Mouse (Mus musculus) liver, embryonic 11.5 days (tissue): ENCODE results near the gene Spice1. TPM values are rescaled to one million over a fixed set of nuclear protein-coding genes. Genes with fewer than 3 reads are reported as not detected.

ENCODE experiments used
- ATAC-seq: fragments of 200-750 bp; cut with Nextera tagmentation; replicated peaks from 2 replicates; pipeline ENCODE4 v1.8.0; 2017; ENCODE audit warnings: moderate number of reproducible peaks, mild to moderate bottlenecking, moderate TSS enrichment, moderate library complexity; ENCODE audit not compliant: low FRiP score
- DNase-seq: peaks from one replicate; pipeline ENCODE4 v3.0.0-alpha.2; 2017; ENCODE audit warnings: low spot score
- H3K27ac ChIP-seq: fragments of 300-500 bp; sonication (generic); 2 replicates; pipeline ENCODE4 v1.5.1; 2014; ENCODE audit warnings: mild to moderate bottlenecking, low read depth, low read length, control low read depth
- H3K27me3 ChIP-seq: fragments of 300-500 bp; sonication (generic); replicated peaks from 2 replicates; pipeline ENCODE4 v1.6.1; 2014; ENCODE audit warnings: low read length, mixed read lengths; ENCODE audit not compliant: control insufficient read depth, insufficient read depth
- H3K36me3 ChIP-seq: fragments of 300-500 bp; sonication (generic); 2 replicates; pipeline ENCODE4 v1.6.1; 2014; ENCODE audit warnings: mild to moderate bottlenecking, low read length, moderate library complexity, mixed read lengths; ENCODE audit not compliant: control insufficient read depth, insufficient read depth
- H3K4me1 ChIP-seq: fragments of 300-500 bp; sonication (generic); replicated peaks from 2 replicates; pipeline ENCODE4 v1.6.1; 2014; ENCODE audit warnings: low read length, mixed read lengths; ENCODE audit not compliant: control insufficient read depth, insufficient read depth
- H3K4me2 ChIP-seq: fragments of 300-500 bp; sonication (generic); 2 replicates; pipeline ENCODE4 v1.6.1; 2014; ENCODE audit warnings: mild to moderate bottlenecking, control low read depth, moderate library complexity
- H3K4me3 ChIP-seq: fragments of 300-500 bp; sonication (generic); 2 replicates; pipeline ENCODE4 v1.5.1; 2014; ENCODE audit warnings: low read depth, low read length, control low read depth
- H3K9ac ChIP-seq: fragments of 300-500 bp; sonication (generic); 2 replicates; pipeline ENCODE4 v1.6.1; 2014; ENCODE audit warnings: low read depth, low read length, control low read depth
- H3K9me3 ChIP-seq: fragments of 300-500 bp; sonication (generic); 2 replicates; pipeline ENCODE4 v1.6.1; 2016; ENCODE audit warnings: low read length, inconsistent platforms, mixed read lengths; ENCODE audit not compliant: control insufficient read depth
- WGBS: fragments of 180-500 bp; shearing (Covaris S2); extraction: QIAGEN DNeasy Blood & Tissue Kit; methylation state at CpG from one replicate; pipeline ENCODE4 v1.1.7; 2014; 5-methylcytosine and 5-hydroxymethylcytosine counted together
- polyA plus RNA-seq: library from polyadenylated mRNA; unstranded; fragments of >200 nt; fragmentation: Nextera tagmentation; extraction: Ambion mirVana; gene quantifications from 2 replicates; pipeline ENCODE4 v1.2.1, GENCODE M21; 2014

Gene Spice1
- polyA plus RNA-seq, 1 experiment from 2014 or later = 25.4 TPM

- no peak for DNase-seq
- peaks cover 7% of the 10 kb centered on the region; the same call in 1 of the 2 replicates for H3K36me3 ChIP-seq
- no peak for ATAC-seq
- no peak overlapping the region for H3K9ac ChIP-seq
- H3K4me2 ChIP-seq = no peak overlapping the region
- no peaks in the 10 kb centered on the region for H3K4me1 ChIP-seq
- WGBS = 94% methylated on average over 1 of the region's 1 CpGs
- H3K9me3 ChIP-seq = no peaks in the 10 kb centered on the region
- H3K4me3 ChIP-seq = no peak overlapping the region
- no peak overlapping the region for H3K27ac ChIP-seq
- H3K27me3 ChIP-seq = no peaks in the 10 kb centered on the region
Observed at GRCm38 (mm10) chr16:44384251-44384650, 37.3 kb downstream of the Spice1 start.

- H3K9me3 ChIP-seq = no peaks in the 10 kb centered on the region
- peaks cover 8% of the 10 kb centered on the region; the same call in 1 of the 2 replicates for H3K36me3 ChIP-seq
- WGBS = 39% methylated on average over 9 of the region's 9 CpGs
- H3K27me3 ChIP-seq = no peaks in the 10 kb centered on the region
- 0 out of 2 replicates have a peak overlapping the region, but pooled peaks have one; percentile 12 for H3K4me2 ChIP-seq
- 0 out of 2 replicates have a peak, but pooled peaks cover 2% of the 10 kb centered on the region for H3K4me1 ChIP-seq
- no peak for DNase-seq
- no peak overlapping the region for H3K27ac ChIP-seq
- ATAC-seq = no peak
- no peak overlapping the region for H3K9ac ChIP-seq
- H3K4me3 ChIP-seq = no peak overlapping the region
Observed at GRCm38 (mm10) chr16:44391877-44392548, 45.1 kb downstream of the Spice1 start.

- Histone ChIP-seq H3K4me1 (0 out of 2 replicates have a peak, but pooled peaks cover 2% of the 10 kb centered on the region), H3K27me3 (no peaks in the 10 kb centered on the region), H3K9me3 (no peaks in the 10 kb centered on the region), H3K27ac (no peak within 1 kb of the TSS), H3K4me2 (peak within 1 kb of the TSS; percentile 59), H3K4me3 (peak within 1 kb of the TSS; percentile 25; the same call in 1 of the 2 replicates), H3K9ac (0 out of 2 replicates have a peak within 1 kb of the TSS, but pooled peaks have one; percentile 5), H3K36me3 (no peaks in the 10 kb centered on the region)
- WGBS = 5% methylated on average over 17 of the region's 17 CpGs
- ATAC-seq (peak; percentile 69), DNase-seq (peak; percentile 77)
Observed at GRCm38 (mm10) chr16:44394577-44395243, 47.8 kb downstream of the Spice1 start, which contains the start of gene Cfap44. Cfap44 (plus strand) TSS chr16:44394796.

DNA sequence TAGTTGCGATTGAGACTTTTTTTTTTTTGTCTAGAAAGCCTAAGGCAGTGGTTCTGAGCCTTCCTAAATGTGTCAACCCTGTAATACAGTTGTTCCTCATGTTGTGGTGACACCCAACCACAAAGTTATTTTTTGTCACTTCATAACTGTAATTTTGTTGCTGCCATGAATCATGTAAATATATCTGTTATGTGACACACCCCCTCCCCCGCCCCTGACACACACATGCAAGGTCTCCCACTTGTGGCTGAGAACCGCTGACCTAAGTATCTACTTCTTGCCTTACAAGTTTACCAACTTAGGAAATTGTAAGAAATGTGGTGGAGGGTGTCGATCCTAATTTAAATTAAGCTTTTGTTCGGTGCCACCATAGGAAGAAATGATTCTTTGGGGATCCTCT lies 58.0 kb downstream of the Spice1 start:
- Histone ChIP-seq H3K27ac (no peak overlapping the region), H3K4me3 (no peak overlapping the region), H3K4me2 (no peak overlapping the region), H3K9ac (no peak overlapping the region), H3K4me1 (no peaks in the 10 kb centered on the region), H3K9me3 (no peaks in the 10 kb centered on the region), H3K36me3 (no peaks in the 10 kb centered on the region), H3K27me3 (no peaks in the 10 kb centered on the region)
- DNase-seq (no peak), ATAC-seq (no peak)
- WGBS = 92% methylated on average over 5 of the region's 5 CpGs

GRCm38 (mm10) chr16:44407211-44407610 lies 60.3 kb downstream of the Spice1 start:
- Histone ChIP-seq H3K36me3 (no peaks in the 10 kb centered on the region), H3K27me3 (no peaks in the 10 kb centered on the region), H3K4me3 (no peak overlapping the region), H3K9me3 (no peaks in the 10 kb centered on the region), H3K27ac (no peak overlapping the region), H3K4me2 (no peak overlapping the region), H3K4me1 (no peaks in the 10 kb centered on the region), H3K9ac (no peak overlapping the region)
- DNase-seq = no peak
- 80% methylated on average over 5 of the region's 5 CpGs for WGBS
- ATAC-seq = no peak

DNA sequence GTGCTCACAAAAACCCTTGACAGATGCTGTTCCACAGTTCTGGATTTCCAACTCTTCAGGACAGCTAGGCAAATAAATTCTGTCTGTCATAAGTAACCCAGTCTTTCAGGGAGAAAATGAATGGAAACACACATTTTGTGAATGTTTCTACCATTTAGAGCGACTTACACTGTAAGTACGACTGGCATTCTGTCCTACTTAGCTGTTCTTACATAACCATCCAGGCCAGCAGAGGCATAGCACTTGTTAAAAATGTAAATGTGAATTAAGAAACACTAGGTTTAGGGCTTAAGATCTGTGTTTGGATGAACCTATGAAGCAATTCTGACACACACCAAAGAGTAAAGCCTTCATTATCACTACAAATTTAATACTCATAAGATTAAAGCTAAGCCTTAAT lies 61.4 kb downstream of the Spice1 start:
- no peak overlapping the region for H3K4me2 ChIP-seq
- WGBS = 76% methylated on average over 2 of the region's 2 CpGs
- H3K36me3 ChIP-seq = no peaks in the 10 kb centered on the region
- H3K9me3 ChIP-seq = no peaks in the 10 kb centered on the region
- DNase-seq = no peak
- H3K27ac ChIP-seq = no peak overlapping the region
- H3K27me3 ChIP-seq = no peaks in the 10 kb centered on the region
- H3K4me1 ChIP-seq = no peaks in the 10 kb centered on the region
- no peak overlapping the region for H3K9ac ChIP-seq
- no peak overlapping the region for H3K4me3 ChIP-seq
- ATAC-seq = no peak

- DNase-seq = no peak
- 48% methylated on average over 6 of the region's 6 CpGs for WGBS
Observed at GRCm38 (mm10) chr16:44410176-44410575, 63.3 kb downstream of the Spice1 start.

GRCm38 (mm10) chr16:44417596-44417995 lies 70.7 kb downstream of the Spice1 start:
- no peak overlapping the region for H3K4me3 ChIP-seq
- no peaks in the 10 kb centered on the region for H3K4me1 ChIP-seq
- H3K9me3 ChIP-seq = no peaks in the 10 kb centered on the region
- no peak overlapping the region for H3K9ac ChIP-seq
- H3K27me3 ChIP-seq = no peaks in the 10 kb centered on the region
- DNase-seq (no peak), ATAC-seq (no peak)
- no peak overlapping the region for H3K4me2 ChIP-seq
- 74% methylated on average over 8 of the region's 8 CpGs for WGBS
- H3K36me3 ChIP-seq = no peaks in the 10 kb centered on the region
- no peak overlapping the region for H3K27ac ChIP-seq

More at GRCm38 (mm10) chr16:44410176-44410575, 63.3 kb downstream of the Spice1 start:
- no peak for ATAC-seq
- Histone ChIP-seq H3K4me1 (no peaks in the 10 kb centered on the region), H3K27ac (no peak overlapping the region), H3K9ac (no peak overlapping the region), H3K4me3 (no peak overlapping the region), H3K27me3 (no peaks in the 10 kb centered on the region), H3K4me2 (no peak overlapping the region), H3K9me3 (no peaks in the 10 kb centered on the region), H3K36me3 (no peaks in the 10 kb centered on the region)
